8 mouse cellular contexts compared by ENCODE assay signal in genomic region chr9:108691846-108692225, GRCm38 (mm10). TPM values are rescaled to one million over a fixed set of nuclear protein-coding genes. Genes with fewer than 3 reads are reported as not detected.
A peak's percentile ranks its signal among the peaks of the same experiment; 100 is the strongest.
DNase-seq lines count a peak whose midpoint lies in the region; ATAC-seq and TF ChIP-seq lines count a peak whose summit lies in the region.

No protein-coding gene starts in this region.

- H3K27ac ChIP-seq in gastrocnemius, adult 2 months, result peak overlapping the region; percentile 93
- peak overlapping the region; percentile 91 for H3K27ac ChIP-seq in hindbrain, postnatal 0 days

- WGBS in hindbrain, postnatal 0 days, result under 1% methylated on average over 42 of the region's 42 CpGs

- H3K4me2 ChIP-seq in hindbrain, postnatal 0 days (ENCODE audit: low read depth, low read length), result peak overlapping the region; percentile 89

- H3K9me3 ChIP-seq in hindbrain, postnatal 0 days (ENCODE audit: low read length), result no peaks in the 10 kb centered on the region

- peak; percentile 54 for DNase-seq in T-cell, adult 2 months (ENCODE audit: low spot score)
- DNase-seq in gastrocnemius, adult 2 months, result peak; percentile 95
- DNase-seq in hindbrain, postnatal 0 days (ENCODE audit: low spot score), result peak; percentile 96
- DNase-seq in left cerebral cortex, adult 8-10 months (ENCODE audit: low spot score in 2 of 2), result peak; percentile 71 to 86
- peak; percentile 92 for DNase-seq in right cerebral cortex, adult 18-20 months
- peak; percentile 81 for DNase-seq in urinary bladder, adult 2 months (ENCODE audit: low spot score)

- H3K36me3 ChIP-seq in hindbrain, postnatal 0 days (ENCODE audit: insufficient read depth, low read length), result no peaks in the 10 kb centered on the region

- peaks cover 20% of the 10 kb centered on the region for H3K4me1 ChIP-seq in hindbrain, postnatal 0 days (ENCODE audit: insufficient read depth, low read length)

- intact Hi-C loops in gastrocnemius, adult 2 months (cut with DNase I), result loop anchor here (5.0 kb wide), 1 partner anchor 40 kb away; no protein-coding TSS in a partner anchor

- H3K27me3 ChIP-seq in hindbrain, postnatal 0 days (ENCODE audit: insufficient read depth, low read length), result no peaks in the 10 kb centered on the region

- H3K9ac ChIP-seq in hindbrain, postnatal 0 days (replicated peaks; ENCODE audit: low read length), result peak overlapping the region; percentile 74

- TF ChIP-seq CTCF in gastrocnemius, adult 2 months (IDR thresholded peaks at IDR 0.05), result no peak
- no peak for TF ChIP-seq CTCF in hindbrain, postnatal 0 days (IDR thresholded peaks at IDR 0.05; ENCODE audit: low read depth)

- peak overlapping the region; percentile 92 for H3K4me3 ChIP-seq in gastrocnemius, adult 2 months
- peak overlapping the region; percentile 75 for H3K4me3 ChIP-seq in hindbrain, postnatal 0 days (ENCODE audit: low read length)

- ATAC-seq in common myeloid progenitor, adult 5-6 weeks (replicated peaks; ENCODE audit: low read depth, poor library complexity, severe bottlenecking), result peak; percentile 64
- ATAC-seq in hindbrain, postnatal 0 days, result peak; percentile 92
- peak; percentile 82 for ATAC-seq in megakaryocyte, adult 5-6 weeks (ENCODE audit: poor library complexity, severe bottlenecking)

RNA-seq across cellular contexts. Expression of gene Prkar2a, which starts 2.7 kb away (rescaled TPM):
- 20.1 and 28.1 TPM in 2 replicates for total RNA-seq in common myeloid progenitor, adult 5-6 weeks (2017)
- total RNA-seq in gastrocnemius, adult 2 months (2021), result 100 to 1,000 TPM; 164 to 181 TPM
- total RNA-seq in hindbrain, postnatal 0 days (2014; rRNA removed), result 87.3 and 92.2 TPM in 2 replicates
- polyA plus RNA-seq in hindbrain, postnatal 0 days (2015; fragmentation: Nextera tagmentation; extraction: Ambion mirVana), result 39.7 and 43.9 TPM in 2 replicates
- total RNA-seq in left cerebral cortex, adult 8-10 months (2022), result 10 to 100 TPM; 45.9 to 52.1 (median 49.3) TPM
- total RNA-seq in megakaryocyte, adult 5-6 weeks (2015), result 15.9 and 20.6 TPM in 2 replicates
- 15.5 and 35.4 TPM in 2 replicates for total RNA-seq in megakaryocyte, adult 5-6 weeks (2017)
- polyA plus RNA-seq in urinary bladder, adult 2 months (2012; rRNA removed), result 24.5 and 31.8 TPM in 2 replicates

RNA-seq across cellular contexts. Expression of gene Slc25a20, which starts 29.9 kb away (rescaled TPM):
- total RNA-seq in common myeloid progenitor, adult 5-6 weeks (2017), result 29.1 and 39.0 TPM in 2 replicates
- total RNA-seq in gastrocnemius, adult 2 months (2021), result 10 to 100 TPM; 55.2 to 96.6 TPM
- 31.0 and 41.1 TPM in 2 replicates for total RNA-seq in hindbrain, postnatal 0 days (2014; rRNA removed)
- 49.7 and 50.2 TPM in 2 replicates for polyA plus RNA-seq in hindbrain, postnatal 0 days (2015; fragmentation: Nextera tagmentation; extraction: Ambion mirVana)
- total RNA-seq in left cerebral cortex, adult 8-10 months (2022), result 10 to 100 TPM; 11.1 to 15.8 (median 13.6) TPM
- 18.4 and 20.2 TPM in 2 replicates for total RNA-seq in megakaryocyte, adult 5-6 weeks (2015)
- 22.0 and 22.9 TPM in 2 replicates for total RNA-seq in megakaryocyte, adult 5-6 weeks (2017)
- polyA plus RNA-seq in urinary bladder, adult 2 months (2012; rRNA removed), result 28.1 and 29.4 TPM in 2 replicates

RNA-seq across cellular contexts. Expression of gene Arih2, which starts 42.6 kb away (rescaled TPM):
- total RNA-seq in common myeloid progenitor, adult 5-6 weeks (2017), result 50.6 and 57.8 TPM in 2 replicates
- 10 to 100 TPM; 61.9 to 83.9 TPM for total RNA-seq in gastrocnemius, adult 2 months (2021)
- 52.1 and 54.8 TPM in 2 replicates for total RNA-seq in hindbrain, postnatal 0 days (2014; rRNA removed)
- polyA plus RNA-seq in hindbrain, postnatal 0 days (2015; fragmentation: Nextera tagmentation; extraction: Ambion mirVana), result 38.5 and 39.7 TPM in 2 replicates
- total RNA-seq in left cerebral cortex, adult 8-10 months (2022), result 10 to 100 TPM; 51.8 to 55.6 (median 54.2) TPM
- 18.0 and 21.3 TPM in 2 replicates for total RNA-seq in megakaryocyte, adult 5-6 weeks (2015)
- total RNA-seq in megakaryocyte, adult 5-6 weeks (2017), result 56.0 and 57.5 TPM in 2 replicates
- polyA plus RNA-seq in urinary bladder, adult 2 months (2012; rRNA removed), result 41.1 and 46.2 TPM in 2 replicates

Comparison
In these comparisons a context has a peak if more than half of its experiments do, and no peak if none do; other contexts are left out.
1. Peak in every context shown above with its lines: DNase-seq, ATAC-seq, H3K4me3 ChIP-seq and H3K27ac ChIP-seq.